19 mouse cellular contexts compared by ENCODE assay signal in genomic region chr7:80894815-80895519, GRCm38 (mm10). TPM values are rescaled to one million over a fixed set of nuclear protein-coding genes. Genes with fewer than 3 reads are reported as not detected.
DNase-seq lines count a peak whose midpoint lies in the region; ATAC-seq and TF ChIP-seq lines count a peak whose summit lies in the region.
"Had no signal": no experiment of that assay in that cellular context is flagged by ENCODE, and none has a peak within 500 bp of the region (broad histone marks: within the 10 kb centered on the region; RNA-seq: fewer than 3 reads in every experiment).

No protein-coding gene starts in this region.

- no peak for TF ChIP-seq CTCF in heart, postnatal 0 days (IDR thresholded peaks at IDR 0.05; ENCODE audit: low read depth)
- no peak for TF ChIP-seq CTCF in layer of hippocampus, adult 2 months (conservative IDR thresholded peaks at IDR 0.05)

- no peak overlapping the region for H3K9ac ChIP-seq in forebrain, embryonic 15.5 days (replicated peaks)
- no peak overlapping the region for H3K9ac ChIP-seq in forebrain, embryonic 13.5 days
- H3K9ac ChIP-seq in heart, postnatal 0 days (replicated peaks; ENCODE audit: low read depth, low read length) = no peak overlapping the region
- H3K9ac ChIP-seq: embryonic facial prominence, embryonic 13.5 days; hindbrain, embryonic 12.5 days; intestine, embryonic 15.5 days; kidney, embryonic 15.5 days had no signal

- no peak for DNase-seq in heart, postnatal 0 days (ENCODE audit: low spot score)
- DNase-seq in heart, embryonic 10.5 days (ENCODE audit: low spot score) = no peak
- no peak for DNase-seq in layer of hippocampus, adult 2 months (ENCODE audit: low spot score in 2 of 2)
- DNase-seq in layer of hippocampus, adult 11-12 months (ENCODE audit: low spot score) = no peak
- no peak for DNase-seq in urinary bladder, postnatal 14 days (ENCODE audit: low spot score)
- DNase-seq: adrenal gland, adult 2 months; adrenal gland, postnatal 25 days; gastrocnemius, postnatal 25 days; heart, postnatal 14 days; kidney, adult 2 months had no signal

- H3K4me2 ChIP-seq in forebrain, embryonic 15.5 days (replicated peaks) = no peak overlapping the region
- H3K4me2 ChIP-seq in forebrain, embryonic 13.5 days = no peak overlapping the region
- no peak overlapping the region for H3K4me2 ChIP-seq in heart, postnatal 0 days (ENCODE audit: low read depth, low read length)
- H3K4me2 ChIP-seq: embryonic facial prominence, embryonic 13.5 days; hindbrain, embryonic 12.5 days; intestine, embryonic 15.5 days; kidney, embryonic 15.5 days had no signal

- no peak overlapping the region for H3K4me3 ChIP-seq in forebrain, embryonic 15.5 days
- no peak overlapping the region for H3K4me3 ChIP-seq in forebrain, embryonic 13.5 days
- H3K4me3 ChIP-seq in heart, postnatal 0 days (ENCODE audit: low read depth, low read length) = no peak overlapping the region
- H3K4me3 ChIP-seq in heart, embryonic 10.5 days = no peak overlapping the region
- no peak overlapping the region for H3K4me3 ChIP-seq in layer of hippocampus, adult 2 months
- H3K4me3 ChIP-seq: embryonic facial prominence, embryonic 13.5 days; erythroblast, embryonic 14.5 days; forebrain, embryonic 10.5 days; hindbrain, embryonic 12.5 days; intestine, embryonic 15.5 days; kidney, embryonic 15.5 days had no signal

- no peak for TF ChIP-seq EP300 in heart, postnatal 0 days (IDR thresholded peaks at IDR 0.05; ENCODE audit: low read depth)

- H3K27me3 ChIP-seq in forebrain, embryonic 15.5 days = no peaks in the 10 kb centered on the region
- H3K27me3 ChIP-seq in forebrain, embryonic 13.5 days = no peaks in the 10 kb centered on the region
- H3K27me3 ChIP-seq in heart, postnatal 0 days (ENCODE audit: control insufficient read depth, insufficient read depth, low read length) = no peaks in the 10 kb centered on the region
- no peaks in the 10 kb centered on the region for H3K27me3 ChIP-seq in heart, embryonic 10.5 days (ENCODE audit: insufficient read depth, poor library complexity, severe bottlenecking)
- H3K27me3 ChIP-seq: embryonic facial prominence, embryonic 13.5 days; hindbrain, embryonic 12.5 days; intestine, embryonic 15.5 days; kidney, embryonic 15.5 days had no signal

- 92% methylated on average over 14 of the region's 14 CpGs for WGBS in forebrain, embryonic 15.5 days
- 95% methylated on average over 14 of the region's 14 CpGs for WGBS in forebrain, embryonic 13.5 days
- WGBS in heart, postnatal 0 days = 90% methylated on average over 14 of the region's 14 CpGs
- WGBS in heart, embryonic 10.5 days = 93% methylated on average over 14 of the region's 14 CpGs

- peaks cover 6% of the 10 kb centered on the region for H3K4me1 ChIP-seq in forebrain, embryonic 15.5 days
- H3K4me1 ChIP-seq in forebrain, embryonic 13.5 days = peaks cover 6% of the 10 kb centered on the region; the same call in 1 of the 2 replicates
- 0 out of 2 replicates have a peak, but pooled peaks cover under 1% of the 10 kb centered on the region for H3K4me1 ChIP-seq in heart, postnatal 0 days (ENCODE audit: control insufficient read depth, insufficient read depth)
- peaks cover 11% of the 10 kb centered on the region for H3K4me1 ChIP-seq in heart, embryonic 10.5 days
- H3K4me1 ChIP-seq: hindbrain, embryonic 12.5 days; intestine, embryonic 15.5 days had no signal

- H3K27ac ChIP-seq in forebrain, embryonic 15.5 days (replicated peaks) = 0 out of 2 replicates have a peak overlapping the region, but pooled peaks have one; percentile 23
- H3K27ac ChIP-seq in forebrain, embryonic 13.5 days = no peak overlapping the region
- peak overlapping the region; percentile 79; the same call in 1 of the 2 replicates for H3K27ac ChIP-seq in heart, postnatal 0 days (ENCODE audit: low read depth)
- H3K27ac ChIP-seq in heart, embryonic 10.5 days = no peak overlapping the region
- peak overlapping the region; percentile 73 for H3K27ac ChIP-seq in layer of hippocampus, adult 2 months
- H3K27ac ChIP-seq: embryonic facial prominence, embryonic 13.5 days; forebrain, embryonic 10.5 days; hindbrain, embryonic 12.5 days; intestine, embryonic 15.5 days had no signal

- H3K36me3 ChIP-seq in forebrain, embryonic 15.5 days = peaks cover 63% of the 10 kb centered on the region
- H3K36me3 ChIP-seq in forebrain, embryonic 13.5 days (ENCODE audit: poor library complexity, severe bottlenecking) = peaks cover 74% of the 10 kb centered on the region
- H3K36me3 ChIP-seq in heart, postnatal 0 days (replicated peaks; ENCODE audit: control insufficient read depth, insufficient read depth, low read length) = peaks cover 60% of the 10 kb centered on the region
- peaks cover 82% of the 10 kb centered on the region for H3K36me3 ChIP-seq in heart, embryonic 10.5 days

- no peak for ATAC-seq in forebrain, embryonic 15.5 days (replicated peaks)
- ATAC-seq in forebrain, embryonic 13.5 days = no peak
- ATAC-seq in heart, postnatal 0 days (ENCODE audit: insufficient read depth, low read depth) = no peak
- ATAC-seq: intestine, embryonic 15.5 days had no signal

- no peaks in the 10 kb centered on the region for H3K9me3 ChIP-seq in forebrain, embryonic 15.5 days
- H3K9me3 ChIP-seq in forebrain, embryonic 13.5 days (replicated peaks) = no peaks in the 10 kb centered on the region
- H3K9me3 ChIP-seq in heart, postnatal 0 days (replicated peaks; ENCODE audit: control insufficient read depth, low read length) = no peaks in the 10 kb centered on the region
- H3K9me3 ChIP-seq in heart, embryonic 10.5 days = no peaks in the 10 kb centered on the region
- H3K9me3 ChIP-seq: embryonic facial prominence, embryonic 13.5 days; forebrain, embryonic 10.5 days; hindbrain, embryonic 12.5 days; intestine, embryonic 15.5 days; kidney, embryonic 15.5 days had no signal

RNA-seq across cellular contexts. Expression of gene Wdr73, which starts 6.1 kb away (rescaled TPM):
- polyA plus RNA-seq in forebrain, embryonic 15.5 days (2015; fragmentation: Nextera tagmentation; extraction: Ambion mirVana) = 43.2 and 43.9 TPM in 2 replicates
- polyA plus RNA-seq in forebrain, embryonic 13.5 days (2015; fragmentation: Nextera tagmentation; extraction: Ambion mirVana) = 46.0 and 48.0 TPM in 2 replicates
- 22.4 and 23.2 TPM in 2 replicates for total RNA-seq in heart, postnatal 0 days (2014; rRNA removed; ENCODE audit: low replicate concordance)
- polyA plus RNA-seq in heart, postnatal 0 days (2015; fragmentation: Nextera tagmentation; extraction: Ambion mirVana) = 11.4 and 12.4 TPM in 2 replicates
- 27.1 and 39.6 TPM in 2 replicates for polyA plus RNA-seq in heart, embryonic 10.5 days (2016; fragmentation: Nextera tagmentation; extraction: Ambion mirVana)
- 10 to 100 TPM; 31.2 to 33.3 TPM for total RNA-seq in layer of hippocampus, adult 2 months (2021)

RNA-seq across cellular contexts. Expression of gene Nmb, which starts 9.9 kb away (rescaled TPM):
- 7.1 TPM in 2 replicates for polyA plus RNA-seq in forebrain, embryonic 15.5 days (2015; fragmentation: Nextera tagmentation; extraction: Ambion mirVana)
- polyA plus RNA-seq in forebrain, embryonic 13.5 days (2015; fragmentation: Nextera tagmentation; extraction: Ambion mirVana) = 6.6 and 7.6 TPM in 2 replicates
- 5.5 and 17.6 TPM in 2 replicates for total RNA-seq in heart, postnatal 0 days (2014; rRNA removed; ENCODE audit: low replicate concordance)
- polyA plus RNA-seq in heart, postnatal 0 days (2015; fragmentation: Nextera tagmentation; extraction: Ambion mirVana) = 4.2 and 4.4 TPM in 2 replicates
- polyA plus RNA-seq in heart, embryonic 10.5 days (2016; fragmentation: Nextera tagmentation; extraction: Ambion mirVana) = 4.9 and 6.5 TPM in 2 replicates
- total RNA-seq in layer of hippocampus, adult 2 months (2021) = 10 to 100 TPM; 10.7 to 13.7 TPM
- total RNA-seq: granulocyte monocyte progenitor cell, adult 5-6 weeks had no signal
- polyA plus RNA-seq: erythroblast, embryonic 14.5 days had no signal

RNA-seq across cellular contexts. Expression of gene Zscan2, which starts 34.2 kb away (rescaled TPM):
- polyA plus RNA-seq in forebrain, embryonic 15.5 days (2015; fragmentation: Nextera tagmentation; extraction: Ambion mirVana) = 4.6 and 5.9 TPM in 2 replicates
- polyA plus RNA-seq in forebrain, embryonic 13.5 days (2015; fragmentation: Nextera tagmentation; extraction: Ambion mirVana) = 5.1 and 5.2 TPM in 2 replicates
- total RNA-seq in heart, postnatal 0 days (2014; rRNA removed; ENCODE audit: low replicate concordance) = 3.7 and 22.0 TPM in 2 replicates
- polyA plus RNA-seq in heart, postnatal 0 days (2015; fragmentation: Nextera tagmentation; extraction: Ambion mirVana) = 1.3 and 2.0 TPM in 2 replicates
- 2.3 and 2.5 TPM in 2 replicates for polyA plus RNA-seq in heart, embryonic 10.5 days (2016; fragmentation: Nextera tagmentation; extraction: Ambion mirVana)
- total RNA-seq in layer of hippocampus, adult 2 months (2021) = 10 to 100 TPM; 15.1 to 17.4 TPM

RNA-seq across cellular contexts. Expression of gene Sec11a, which starts 52.6 kb away (rescaled TPM):
- 149 and 157 TPM in 2 replicates for polyA plus RNA-seq in forebrain, embryonic 15.5 days (2015; fragmentation: Nextera tagmentation; extraction: Ambion mirVana)
- 165 and 169 TPM in 2 replicates for polyA plus RNA-seq in forebrain, embryonic 13.5 days (2015; fragmentation: Nextera tagmentation; extraction: Ambion mirVana)
- 79.2 and 118 TPM in 2 replicates for total RNA-seq in heart, postnatal 0 days (2014; rRNA removed; ENCODE audit: low replicate concordance)
- 104 and 110 TPM in 2 replicates for polyA plus RNA-seq in heart, postnatal 0 days (2015; fragmentation: Nextera tagmentation; extraction: Ambion mirVana)
- polyA plus RNA-seq in heart, embryonic 10.5 days (2016; fragmentation: Nextera tagmentation; extraction: Ambion mirVana) = 167 and 206 TPM in 2 replicates
- total RNA-seq in layer of hippocampus, adult 2 months (2021) = 10 to 100 TPM; 54.2 to 56.2 TPM

Comparison
In these comparisons a context has a peak if more than half of its experiments do, and no peak if none do; other contexts are left out.
1. H3K27ac ChIP-seq: peak in forebrain, embryonic 15.5 days (single experiment), heart, postnatal 0 days (single experiment) and layer of hippocampus, adult 2 months (single experiment); none in forebrain, embryonic 13.5 days (single experiment) and heart, embryonic 10.5 days (single experiment).